Mouse (Mus musculus) olfactory bulb, adult 2 months (tissue): Measurements from ENCODE around the gene Slc38a10.

Source experiments
- CTCF ChIP-seq: fragments of 200-500 bp; IDR thresholded peaks from 2 replicates; pipeline ENCODE4 v1.5.1; 2012; ENCODE audit warnings: low read depth, mild to moderate bottlenecking, low read length, moderate library complexity; ENCODE audit not compliant: insufficient read depth
- POLR2A ChIP-seq: fragments of 200-500 bp; IDR thresholded peaks from 2 replicates; pipeline ENCODE4 v1.6.1; 2012; ENCODE audit warnings: mild to moderate bottlenecking, low read depth, low read length, moderate library complexity; ENCODE audit not compliant: insufficient read depth

- TF ChIP-seq CTCF: no peak
- no peak for TF ChIP-seq POLR2A
Observed at GRCm38 (mm10) chr11:120134847-120135530, 16.2 kb downstream of the Slc38a10 start.
